Mouse (Mus musculus): Measurements from ENCODE around the gene Adamtsl1.

Adamtsl1 gene

GRCm38 (mm10) chr4:85920474-85920873, 406.5 kb downstream of the Adamtsl1 start:
- DNase-seq (ENCODE audit: low spot score in 2 of 2), result no peak

GRCm38 (mm10) chr4:85922741-85923140, 408.8 kb downstream of the Adamtsl1 start:
- DNase-seq (ENCODE audit: low spot score in 2 of 2), result no peak

GRCm38 (mm10) chr4:85932129-85932528, 418.2 kb downstream of the Adamtsl1 start:
- DNase-seq (ENCODE audit: low spot score in 2 of 2), result no peak

- no peak for DNase-seq (ENCODE audit: low spot score in 2 of 2)
These were observed 425.5 kb downstream of the Adamtsl1 start for GRCm38 (mm10) chr4:85939460-85939859.

GRCm38 (mm10) chr4:85941857-85942256, 427.9 kb downstream of the Adamtsl1 start:
- no peak for DNase-seq (ENCODE audit: low spot score in 2 of 2)

- no peak for DNase-seq (ENCODE audit: low spot score in 2 of 2)
These were observed 439.6 kb downstream of the Adamtsl1 start for GRCm38 (mm10) chr4:85953590-85953989.

GRCm38 (mm10) chr4:85955387-85955786, 441.4 kb downstream of the Adamtsl1 start:
- no peak for DNase-seq (ENCODE audit: low spot score in 2 of 2)

GRCm38 (mm10) chr4:85957266-85957665, 443.3 kb downstream of the Adamtsl1 start:
- DNase-seq (ENCODE audit: low spot score in 2 of 2), result no peak

- no peak for DNase-seq (ENCODE audit: low spot score in 2 of 2)
These were observed 443.9 kb downstream of the Adamtsl1 start for GRCm38 (mm10) chr4:85957879-85958278.

GRCm38 (mm10) chr4:85959019-85959418, 445.0 kb downstream of the Adamtsl1 start:
- DNase-seq (ENCODE audit: low spot score in 2 of 2), result no peak

GRCm38 (mm10) chr4:85976188-85976587, 462.2 kb downstream of the Adamtsl1 start:
- DNase-seq (ENCODE audit: low spot score in 2 of 2), result no peak

- DNase-seq (ENCODE audit: low spot score in 2 of 2), result no peak
These were observed 465.2 kb downstream of the Adamtsl1 start for GRCm38 (mm10) chr4:85979206-85979605.

- DNase-seq (ENCODE audit: low spot score in 2 of 2), result no peak
These were observed 492.6 kb downstream of the Adamtsl1 start for GRCm38 (mm10) chr4:86006596-86006995.

GRCm38 (mm10) chr4:86013640-86014039, 499.7 kb downstream of the Adamtsl1 start:
- DNase-seq (ENCODE audit: low spot score in 2 of 2), result no peak

GRCm38 (mm10) chr4:86018928-86019327, 505.0 kb downstream of the Adamtsl1 start:
- DNase-seq (ENCODE audit: low spot score in 2 of 2), result no peak

GRCm38 (mm10) chr4:86019586-86019985, 505.6 kb downstream of the Adamtsl1 start:
- no peak for DNase-seq (ENCODE audit: low spot score in 2 of 2)

- DNase-seq (ENCODE audit: low spot score in 2 of 2), result no peak
These were observed 506.6 kb downstream of the Adamtsl1 start for GRCm38 (mm10) chr4:86020372-86021090.

- no peak for DNase-seq (ENCODE audit: low spot score in 2 of 2)
These were observed 510.7 kb downstream of the Adamtsl1 start for GRCm38 (mm10) chr4:86024573-86025160.

GRCm38 (mm10) chr4:86029486-86029885, 515.5 kb downstream of the Adamtsl1 start:
- no peak for DNase-seq (ENCODE audit: low spot score in 2 of 2)

- no peak for DNase-seq (ENCODE audit: low spot score in 2 of 2)
These were observed 516.2 kb downstream of the Adamtsl1 start for GRCm38 (mm10) chr4:86030208-86030607.

- no peak for DNase-seq (ENCODE audit: low spot score in 2 of 2)
These were observed 517.1 kb downstream of the Adamtsl1 start for GRCm38 (mm10) chr4:86031041-86031440.

GRCm38 (mm10) chr4:86040921-86041320, 526.9 kb downstream of the Adamtsl1 start:
- no peak for DNase-seq (ENCODE audit: low spot score in 2 of 2)

- no peak for DNase-seq (ENCODE audit: low spot score in 2 of 2)
These were observed 531.5 kb downstream of the Adamtsl1 start for GRCm38 (mm10) chr4:86045448-86045847.

Measured in spleen, postnatal 14 days (tissue).